Mouse (Mus musculus): ENCODE results near the gene Gm2916. TPM values are rescaled to one million over a fixed set of nuclear protein-coding genes. Genes with fewer than 3 reads are reported as not detected.
"Not testable (repeated sequence)": the region's sequence is repeated elsewhere in the genome, so short reads cannot be mapped to it uniquely, and the experiment has no call there.

Gm2916 gene
- polyA plus RNA-seq (2012; rRNA removed), result not detected in 2 replicates

DNA sequence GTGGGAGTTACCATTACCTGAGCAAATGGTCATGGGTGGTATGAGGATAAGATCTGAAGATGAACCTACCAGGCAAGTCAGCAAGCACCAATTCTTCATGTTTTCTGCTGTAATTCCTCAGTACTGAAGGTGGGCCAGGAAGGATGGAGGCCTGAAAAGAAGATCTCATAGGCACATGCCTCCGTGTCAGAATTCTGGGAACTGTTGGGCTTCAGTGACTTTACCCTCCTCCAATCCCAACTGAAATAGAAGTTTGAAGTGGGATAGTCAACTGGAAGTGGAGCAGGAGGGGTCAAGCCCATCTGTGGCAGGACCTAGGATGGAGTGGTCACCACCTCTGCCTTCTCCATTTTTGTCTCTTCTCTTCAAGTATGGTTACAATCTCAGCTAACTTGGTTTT lies at the start of gene Gm2916:
Gene Gm2916 (plus strand): TSS at position 301 of the 400 bp plus-strand sequence.
- not testable (repeated sequence) for DNase-seq (ENCODE audit: low read depth, low spot score)
- no CpG with 5 or more reads among the region's 1 CpGs for WGBS

DNA sequence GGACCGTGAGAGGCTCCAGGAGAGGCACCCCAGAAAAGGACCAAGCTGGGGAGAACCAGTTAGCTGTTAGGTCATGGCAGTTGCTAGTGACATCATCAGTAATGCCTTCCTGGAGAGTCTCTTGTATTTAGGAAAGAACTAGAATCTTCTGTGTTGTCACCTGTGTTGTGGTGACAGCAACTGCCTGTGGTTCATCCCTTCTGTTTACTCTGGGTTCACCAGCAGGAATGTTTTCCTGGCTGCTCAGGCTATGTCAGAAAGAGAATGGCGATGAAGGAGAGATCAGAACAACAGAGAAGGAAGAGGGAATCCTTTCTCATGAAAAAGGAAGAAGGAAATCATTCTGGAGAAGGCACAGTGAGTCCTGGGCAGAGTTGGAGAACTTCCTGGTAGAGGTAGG lies 38.0 kb upstream of the Gm2916 start, which contains the start of gene Gm3033:
Gene Gm3033 (plus strand): TSS at position 301 of the 400 bp plus-strand sequence.
- WGBS, result no CpG with 5 or more reads among the region's 2 CpGs
- not testable (repeated sequence) for DNase-seq (ENCODE audit: low read depth, low spot score)

GRCm38 (mm10) chr14:3931456-3931855 lies 47.5 kb downstream of the Gm2916 start, which contains the start of gene Gm3029:
Gm3029 (plus strand) TSS chr14:3931756.
- WGBS, result 40% methylated on average over 1 of the region's 2 CpGs
- not testable (repeated sequence) for DNase-seq (ENCODE audit: low read depth, low spot score)

GRCm38 (mm10) chr14:3963247-3963646 lies 79.3 kb downstream of the Gm2916 start, which contains the start of gene Gm3095:
Gm3095 (plus strand) TSS chr14:3963547.
- no CpG with 5 or more reads among the region's 2 CpGs for WGBS
- not testable (repeated sequence) for DNase-seq (ENCODE audit: low read depth, low spot score)

Other genes starting within 250 kb of the Gm2916 start
- not detected in 2 replicates for gene Gm3012, start 249.7 kb upstream of the Gm2916 start, polyA plus RNA-seq (2012; rRNA removed)
- not detected in 2 replicates for gene Gm3020, start 232.1 kb upstream of the Gm2916 start, polyA plus RNA-seq (2012; rRNA removed)
- gene Gm3043, start 195.4 kb upstream of the Gm2916 start, polyA plus RNA-seq (2012; rRNA removed), result not detected in 2 replicates
- 0.18 TPM in 1 of 2 replicates, not detected in the other for gene Gm3002, start 74.1 kb upstream of the Gm2916 start, polyA plus RNA-seq (2012; rRNA removed)
- gene Gm3033, start 37.9 kb upstream of the Gm2916 start, polyA plus RNA-seq (2012; rRNA removed), result 0.06 TPM in 1 of 2 replicates, not detected in the other
- gene Gm3029, start 47.6 kb downstream of the Gm2916 start, polyA plus RNA-seq (2012; rRNA removed), result not detected in 2 replicates
- not detected in 2 replicates for gene Gm3095, start 79.4 kb downstream of the Gm2916 start, polyA plus RNA-seq (2012; rRNA removed)
- not detected in 2 replicates for gene Gm3099, start 114.2 kb downstream of the Gm2916 start, polyA plus RNA-seq (2012; rRNA removed)
- gene Gm5796, start 139.8 kb downstream of the Gm2916 start, polyA plus RNA-seq (2012; rRNA removed), result 0.15 TPM in 1 of 2 replicates, not detected in the other
- gene Gm3115, start 199.9 kb downstream of the Gm2916 start, polyA plus RNA-seq (2012; rRNA removed), result not detected in 2 replicates
- gene Gm8108, start 226.4 kb downstream of the Gm2916 start, polyA plus RNA-seq (2012; rRNA removed), result 0.05 and 0.07 TPM in 2 replicates

Measured in large intestine, adult 2 months (tissue).